Mouse (Mus musculus): Measurements from ENCODE around the gene Tnfaip8l1.

GRCm38 (mm10) chr17:56123681-56124340 is 38.5 kb upstream of the Tnfaip8l1 start:
- TF ChIP-seq CTCF (IDR thresholded peaks at IDR 0.05; ENCODE audit: low read depth, low read length), result no peak
- no peak for TF ChIP-seq GATA1 (IDR thresholded peaks at IDR 0.05; ENCODE audit: borderline replicate concordance, low read length)
- no peak for TF ChIP-seq TAL1 (conservative IDR thresholded peaks at IDR 0.05; ENCODE audit: low read depth, low read length)
- TF ChIP-seq GATA2 (IDR thresholded peaks at IDR 0.05; ENCODE audit: borderline replicate concordance, low read depth, low read length), result no peak
- TF ChIP-seq POLR2AphosphoS5 (IDR thresholded peaks at IDR 0.05; ENCODE audit: insufficient replicate concordance, low read depth, low read length), result no peak

Measured in G1E (cell line).